ENCODE assay signal across 25 mouse cellular contexts in genomic region chr3:154755225-154755624, GRCm38 (mm10).
"Had no signal": no experiment of that assay in that cellular context is flagged by ENCODE, and none has a peak within 500 bp of the region (broad histone marks: within the 10 kb centered on the region; RNA-seq: fewer than 3 reads in every experiment).

No protein-coding gene starts in this region.

- H3K4me3 ChIP-seq: gastrocnemius, adult 2 months; heart, embryonic 10.5 days; heart, embryonic 13.5 days; heart, embryonic 15.5 days; hindbrain, embryonic 13.5 days; hindbrain, embryonic 15.5 days; intestine, embryonic 15.5 days; kidney, embryonic 15.5 days; limb, embryonic 12.5 days; liver, embryonic 13.5 days; liver, embryonic 15.5 days had no signal

- H3K36me3 ChIP-seq: heart, embryonic 10.5 days; heart, embryonic 13.5 days; heart, embryonic 15.5 days; hindbrain, embryonic 13.5 days; hindbrain, embryonic 15.5 days; intestine, embryonic 15.5 days; kidney, embryonic 15.5 days; limb, embryonic 12.5 days; liver, embryonic 13.5 days; liver, embryonic 15.5 days had no signal

- H3K9me3 ChIP-seq: heart, embryonic 10.5 days; heart, embryonic 13.5 days; heart, embryonic 15.5 days; hindbrain, embryonic 13.5 days; hindbrain, embryonic 15.5 days; intestine, embryonic 15.5 days; kidney, embryonic 15.5 days; limb, embryonic 12.5 days; liver, embryonic 13.5 days; liver, embryonic 15.5 days had no signal

- DNase-seq: gastrocnemius, adult 2 months; gastrocnemius, postnatal 10 days; gastrocnemius, postnatal 25 days; heart, postnatal 36 days; kidney, adult 11 months; kidney, adult 2 months; kidney, adult 9 months; kidney, postnatal 14 days; kidney, postnatal 36 days; layer of hippocampus, adult 9-11 months; layer of hippocampus, postnatal 36 days; left cerebral cortex, postnatal 4 days; liver; liver, embryonic 13.5 days had no signal

- H3K27me3 ChIP-seq: heart, embryonic 13.5 days; heart, embryonic 15.5 days; hindbrain, embryonic 13.5 days; hindbrain, embryonic 15.5 days; intestine, embryonic 15.5 days; kidney, embryonic 15.5 days; liver, embryonic 13.5 days; liver, embryonic 15.5 days had no signal

- H3K27ac ChIP-seq: gastrocnemius, adult 2 months; heart, embryonic 10.5 days; heart, embryonic 13.5 days; heart, embryonic 15.5 days; hindbrain, embryonic 13.5 days; hindbrain, embryonic 15.5 days; hindbrain, postnatal 0 days; intestine, embryonic 15.5 days; kidney, embryonic 15.5 days; kidney, postnatal 0 days; limb, embryonic 12.5 days; liver, embryonic 13.5 days; liver, embryonic 15.5 days had no signal

- H3K4me1 ChIP-seq: heart, embryonic 13.5 days; heart, embryonic 15.5 days; hindbrain, embryonic 15.5 days; intestine, embryonic 15.5 days; kidney, embryonic 15.5 days; limb, embryonic 12.5 days; liver, embryonic 13.5 days; liver, embryonic 15.5 days had no signal
